Mouse (Mus musculus): Measurements from ENCODE around the gene St3gal2.
"Not testable (repeated sequence)": the region's sequence is repeated elsewhere in the genome, so short reads cannot be mapped to it uniquely, and the experiment has no call there.

GRCm38 (mm10) chr8:110977987-110978386 is 58.3 kb downstream of the St3gal2 start:
- TF ChIP-seq POLR2A, CTCF (IDR thresholded peaks at IDR 0.05; ENCODE audit: extremely low read depth, insufficient read depth, low read length): not testable (repeated sequence)

Measured in cortical plate, adult 2 months (tissue).